Mouse (Mus musculus) lung, adult 2 months (tissue): ENCODE data around the gene Atg101.

Experiments
- CTCF ChIP-seq: fragments of 200-500 bp; IDR thresholded peaks from 2 replicates; pipeline ENCODE4 v1.5.1; 2011; ENCODE audit warnings: mild to moderate bottlenecking, low read length, control low read depth; ENCODE audit not compliant: insufficient read depth
- POLR2A ChIP-seq: fragments of 200-500 bp; IDR thresholded peaks from 2 replicates; pipeline ENCODE4 v1.6.1; 2011; ENCODE audit warnings: low read depth, mild to moderate bottlenecking, control low read depth, low read length, borderline replicate concordance; ENCODE audit errors: extremely low read depth

DNA sequence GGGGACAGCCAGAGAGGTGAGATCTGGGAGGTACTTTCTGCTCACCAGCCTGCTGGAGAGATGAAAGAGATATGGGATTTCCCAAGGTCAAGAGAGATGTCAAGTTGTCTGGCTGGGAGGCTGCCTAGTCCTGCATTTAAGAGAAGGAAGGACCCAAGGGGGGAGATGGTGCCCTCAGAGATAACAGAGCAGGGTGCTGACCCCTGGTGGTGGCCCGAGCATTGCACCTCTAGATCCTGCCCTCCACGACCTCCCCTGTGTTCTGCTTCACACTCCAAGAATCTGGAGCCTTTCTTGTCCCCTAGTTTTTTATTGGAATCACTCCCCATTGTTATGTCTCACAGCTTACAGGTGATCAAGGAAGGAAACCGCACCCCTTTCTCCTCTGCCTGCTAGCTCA lies 47.2 kb upstream of the Atg101 start:
- TF ChIP-seq POLR2A (no peak), CTCF (peak; percentile 88)
